Mouse (Mus musculus) liver, embryonic 11.5 days (tissue): ENCODE data around the gene Nupl1. TPM values are rescaled to one million over a fixed set of nuclear protein-coding genes. Genes with fewer than 3 reads are reported as not detected.

Experiments used
- ATAC-seq: fragments of 200-750 bp; cut with Nextera tagmentation; replicated peaks from 2 replicates; pipeline ENCODE4 v1.8.0; 2017; ENCODE audit warnings: moderate number of reproducible peaks, mild to moderate bottlenecking, moderate TSS enrichment, moderate library complexity; ENCODE audit not compliant: low FRiP score
- DNase-seq: peaks from one replicate; pipeline ENCODE4 v3.0.0-alpha.2; 2017; ENCODE audit warnings: low spot score
- H3K27ac ChIP-seq: fragments of 300-500 bp; sonication (generic); 2 replicates; pipeline ENCODE4 v1.5.1; 2014; ENCODE audit warnings: mild to moderate bottlenecking, low read depth, low read length, control low read depth
- H3K27me3 ChIP-seq: fragments of 300-500 bp; sonication (generic); replicated peaks from 2 replicates; pipeline ENCODE4 v1.6.1; 2014; ENCODE audit warnings: low read length, mixed read lengths; ENCODE audit not compliant: control insufficient read depth, insufficient read depth
- H3K36me3 ChIP-seq: fragments of 300-500 bp; sonication (generic); 2 replicates; pipeline ENCODE4 v1.6.1; 2014; ENCODE audit warnings: mild to moderate bottlenecking, low read length, moderate library complexity, mixed read lengths; ENCODE audit not compliant: control insufficient read depth, insufficient read depth
- H3K4me1 ChIP-seq: fragments of 300-500 bp; sonication (generic); replicated peaks from 2 replicates; pipeline ENCODE4 v1.6.1; 2014; ENCODE audit warnings: low read length, mixed read lengths; ENCODE audit not compliant: control insufficient read depth, insufficient read depth
- H3K4me2 ChIP-seq: fragments of 300-500 bp; sonication (generic); 2 replicates; pipeline ENCODE4 v1.6.1; 2014; ENCODE audit warnings: mild to moderate bottlenecking, control low read depth, moderate library complexity
- H3K4me3 ChIP-seq: fragments of 300-500 bp; sonication (generic); 2 replicates; pipeline ENCODE4 v1.5.1; 2014; ENCODE audit warnings: low read depth, low read length, control low read depth
- H3K9ac ChIP-seq: fragments of 300-500 bp; sonication (generic); 2 replicates; pipeline ENCODE4 v1.6.1; 2014; ENCODE audit warnings: low read depth, low read length, control low read depth
- H3K9me3 ChIP-seq: fragments of 300-500 bp; sonication (generic); 2 replicates; pipeline ENCODE4 v1.6.1; 2016; ENCODE audit warnings: low read length, inconsistent platforms, mixed read lengths; ENCODE audit not compliant: control insufficient read depth
- WGBS: fragments of 180-500 bp; shearing (Covaris S2); extraction: QIAGEN DNeasy Blood & Tissue Kit; methylation state at CpG from one replicate; pipeline ENCODE4 v1.1.7; 2014; 5-methylcytosine and 5-hydroxymethylcytosine counted together
- polyA plus RNA-seq: library from polyadenylated mRNA; unstranded; fragments of >200 nt; fragmentation: Nextera tagmentation; extraction: Ambion mirVana; gene quantifications from 2 replicates; pipeline ENCODE4 v1.2.1, GENCODE M21; 2014

Nupl1 gene
- polyA plus RNA-seq, 1 experiment from 2014 or later = not detected

GRCm38 (mm10) chr14:60177614-60178570 is 73.3 kb downstream of the Nupl1 start:
- Histone ChIP-seq H3K9ac (peak overlapping the region; percentile 59), H3K27me3 (peaks cover 22% of the 10 kb centered on the region), H3K36me3 (no peaks in the 10 kb centered on the region), H3K4me3 (peak overlapping the region; percentile 71), H3K9me3 (no peaks in the 10 kb centered on the region), H3K27ac (peak overlapping the region; percentile 51), H3K4me1 (peaks cover 6% of the 10 kb centered on the region), H3K4me2 (peak overlapping the region; percentile 99)
- WGBS = 12% methylated on average over 37 of the region's 37 CpGs
- ATAC-seq = peak; percentile 48
- peak; percentile 52 for DNase-seq

- peak; percentile 56 for ATAC-seq
- H3K4me1 ChIP-seq = peaks cover 6% of the 10 kb centered on the region
Observed at GRCm38 (mm10) chr14:60176891-60177613, 74.2 kb downstream of the Nupl1 start.

GRCm38 (mm10) chr14:60176469-60176890 is 74.8 kb downstream of the Nupl1 start:
- ATAC-seq (peak; percentile 16; the same call in 1 of the 2 replicates), DNase-seq (no peak)
- peak overlapping the region; percentile 59; the same call in 1 of the 2 replicates for H3K9ac ChIP-seq

More at GRCm38 (mm10) chr14:60176891-60177613, 74.2 kb downstream of the Nupl1 start:
- H3K9ac ChIP-seq = peak overlapping the region; percentile 59
- H3K27ac ChIP-seq = peak overlapping the region; percentile 51
- DNase-seq = peak; percentile 70
- peak overlapping the region; percentile 99 for H3K4me2 ChIP-seq
- whole genome bisulfite sequencing = under 1% methylated on average over 82 of the region's 84 CpGs
- no peaks in the 10 kb centered on the region for H3K36me3 ChIP-seq
- H3K9me3 ChIP-seq = no peaks in the 10 kb centered on the region
- peaks cover 22% of the 10 kb centered on the region for H3K27me3 ChIP-seq
- peak overlapping the region; percentile 71 for H3K4me3 ChIP-seq

GRCm38 (mm10) chr14:60172286-60173055 is 78.8 kb downstream of the Nupl1 start:
- 66% methylated on average over 12 of the region's 12 CpGs for WGBS
- peaks cover 6% of the 10 kb centered on the region for H3K4me1 ChIP-seq
- H3K27me3 ChIP-seq = peaks cover 21% of the 10 kb centered on the region
- no peak for DNase-seq
- H3K9me3 ChIP-seq = no peaks in the 10 kb centered on the region
- H3K27ac ChIP-seq = no peak overlapping the region
- no peak for ATAC-seq
- H3K9ac ChIP-seq = no peak overlapping the region
- no peaks in the 10 kb centered on the region for H3K36me3 ChIP-seq
- no peak overlapping the region for H3K4me3 ChIP-seq
- H3K4me2 ChIP-seq = no peak overlapping the region

More at GRCm38 (mm10) chr14:60176469-60176890, 74.8 kb downstream of the Nupl1 start:
- 25% methylated on average over 9 of the region's 9 CpGs for WGBS
- H3K27me3 ChIP-seq = peaks cover 22% of the 10 kb centered on the region
- H3K27ac ChIP-seq = peak overlapping the region; percentile 51; the same call in 1 of the 2 replicates
- H3K4me1 ChIP-seq = peaks cover 6% of the 10 kb centered on the region
- no peaks in the 10 kb centered on the region for H3K36me3 ChIP-seq
- peak overlapping the region; percentile 71 for H3K4me3 ChIP-seq
- H3K9me3 ChIP-seq = no peaks in the 10 kb centered on the region
- peak overlapping the region; percentile 99 for H3K4me2 ChIP-seq

DNA sequence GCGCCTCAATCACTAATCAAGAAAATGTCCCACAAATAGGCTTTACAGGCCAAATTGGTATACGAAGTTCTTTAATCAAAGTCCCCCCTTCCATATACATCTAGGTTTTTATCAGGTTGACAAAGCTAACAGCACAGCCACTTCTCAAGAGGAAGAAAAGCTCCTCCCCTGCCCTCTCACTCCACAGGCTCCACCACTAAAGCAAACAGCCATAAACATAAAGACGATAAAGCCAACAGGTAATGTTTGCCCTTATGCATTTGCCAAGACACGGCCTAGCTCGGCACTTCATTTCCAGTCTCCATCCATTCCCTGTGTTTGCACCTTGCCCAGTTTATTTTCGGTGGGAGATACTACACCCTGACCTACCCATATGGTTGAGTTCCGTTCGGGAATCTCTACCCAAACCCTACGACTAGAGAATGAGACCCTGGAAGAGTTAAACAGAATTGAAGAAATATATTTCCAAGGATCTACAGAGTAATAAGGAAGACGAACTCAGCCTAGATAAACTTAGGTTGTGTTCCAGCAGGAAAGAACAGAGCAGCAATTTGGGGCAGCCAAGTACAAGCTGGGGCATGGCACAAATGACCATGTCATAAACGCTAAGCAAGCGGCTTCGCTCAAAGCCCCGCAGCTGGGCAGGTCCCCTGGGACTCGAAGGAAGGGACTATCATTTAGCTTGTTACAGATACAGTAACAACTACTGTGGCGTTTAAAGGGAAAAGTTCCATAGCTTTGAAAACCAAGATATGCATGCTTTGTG is 80.2 kb downstream of the Nupl1 start:
- 81% methylated on average over 16 of the region's 16 CpGs for WGBS
- Histone ChIP-seq H3K4me1 (no peaks in the 10 kb centered on the region), H3K4me3 (no peak overlapping the region), H3K9me3 (no peaks in the 10 kb centered on the region), H3K9ac (no peak overlapping the region), H3K27ac (no peak overlapping the region), H3K36me3 (no peaks in the 10 kb centered on the region), H3K4me2 (no peak overlapping the region), H3K27me3 (peaks cover 9% of the 10 kb centered on the region; the same call in 1 of the 2 replicates)
- ATAC-seq (no peak), DNase-seq (no peak)

- Histone ChIP-seq H3K9me3 (no peaks in the 10 kb centered on the region), H3K27ac (no peak overlapping the region), H3K9ac (no peak overlapping the region), H3K4me2 (no peak overlapping the region), H3K27me3 (no peaks in the 10 kb centered on the region), H3K4me1 (no peaks in the 10 kb centered on the region), H3K4me3 (no peak overlapping the region), H3K36me3 (no peaks in the 10 kb centered on the region)
- ATAC-seq (no peak), DNase-seq (no peak)
- WGBS = 73% methylated on average over 3 of the region's 3 CpGs
Observed at GRCm38 (mm10) chr14:60163367-60163766, 87.9 kb downstream of the Nupl1 start.

- no peak overlapping the region for H3K9ac ChIP-seq
- WGBS = 75% methylated on average over 11 of the region's 11 CpGs
- H3K9me3 ChIP-seq = no peaks in the 10 kb centered on the region
- no peaks in the 10 kb centered on the region for H3K4me1 ChIP-seq
- H3K27me3 ChIP-seq = no peaks in the 10 kb centered on the region
- H3K4me2 ChIP-seq = no peak overlapping the region
- ATAC-seq (no peak), DNase-seq (no peak)
- no peak overlapping the region for H3K4me3 ChIP-seq
- no peak overlapping the region for H3K27ac ChIP-seq
- no peaks in the 10 kb centered on the region for H3K36me3 ChIP-seq
Observed at GRCm38 (mm10) chr14:60152373-60152772, 98.9 kb downstream of the Nupl1 start.
